Mouse (Mus musculus) 3134 (cell line): ENCODE measurements at regions not wholly inside any gene's neighbourhood (a gene's known extent, or its start where the extent isn't known, plus 50 kb on each side); places are given as distances from the start of the nearest gene placed in this dataset.
A peak's percentile ranks its signal among the peaks of the same experiment; 100 is the strongest.

Source experiments
- DNase-seq: peaks from one replicate; pipeline ENCODE4 v3.0.0-alpha.2; 2011; ENCODE audit warnings: low spot score; ENCODE audit not compliant: insufficient read length; ENCODE audit errors: extremely low read depth

DNA sequence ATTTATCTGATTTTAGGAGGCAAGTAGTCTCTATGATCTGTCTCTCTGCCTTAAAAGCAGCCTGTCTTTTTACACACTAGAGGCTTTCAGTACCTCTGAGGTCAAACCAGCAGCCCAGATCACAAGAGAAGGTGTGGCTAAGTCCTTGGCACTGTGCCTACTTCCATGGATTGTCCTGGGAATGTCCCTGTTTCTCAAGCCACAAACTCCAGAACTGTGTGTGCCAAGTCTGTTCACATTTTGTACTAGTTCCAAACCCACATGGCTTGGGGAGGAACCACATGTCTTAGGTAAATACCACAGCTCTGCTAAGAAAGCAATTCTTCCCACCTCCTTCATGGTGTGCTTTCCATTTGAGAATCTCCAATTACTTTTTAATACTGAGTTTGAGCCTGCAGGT lies 262.9 kb downstream of the Gm17267 start:
- peak; percentile 58 for DNase-seq
